Mouse (Mus musculus) brown adipose tissue, adult 24 weeks (tissue): ENCODE data around the gene Magi2. TPM values are rescaled to one million over a fixed set of nuclear protein-coding genes. Genes with fewer than 3 reads are reported as not detected.
A peak's percentile ranks its signal among the peaks of the same experiment; 100 is the strongest.

Experiments used
- H3K27ac ChIP-seq: fragments of 200-500 bp; replicated peaks from 2 replicates; pipeline ENCODE4 v1.5.1; 2012; ENCODE audit warnings: low read depth, mild to moderate bottlenecking, low read length
- H3K4me1 ChIP-seq: fragments of 200-500 bp; 2 replicates; pipeline ENCODE4 v1.6.1; 2012; ENCODE audit warnings: low read length, mixed read lengths; ENCODE audit not compliant: control insufficient read depth, insufficient read depth, insufficient read length
- H3K4me3 ChIP-seq: fragments of 200-500 bp; 2 replicates; pipeline ENCODE4 v1.5.1; 2012; ENCODE audit warnings: low read depth, mild to moderate bottlenecking, low read length, moderate library complexity; ENCODE audit not compliant: insufficient read depth
- polyA plus RNA-seq: library from polyadenylated mRNA; stranded (reverse); fragments of >200 nt; gene quantifications from 2 replicates; pipeline ENCODE4 v1.2.4, GENCODE M21; 2012; ENCODE audit not compliant: missing spikeins, insufficient read depth, insufficient read length

The Magi2 gene
- 1.0 and 1.2 TPM in 2 replicates for polyA plus RNA-seq

GRCm38 (mm10) chr5:19226866-19227243 lies at the start of gene Magi2:
Gene Magi2, plus strand, starts transcription at chr5:19227036.
- Histone ChIP-seq H3K4me3 (peak within 1 kb of the TSS; percentile 64), H3K27ac (peak within 1 kb of the TSS; percentile 48; the same call in 1 of the 2 replicates), H3K4me1 (no peaks in the 10 kb centered on the region; the same call in 1 of the 2 replicates)

GRCm38 (mm10) chr5:19178594-19178993 lies 48.2 kb upstream of the Magi2 start:
- no peaks in the 10 kb centered on the region for H3K4me1 ChIP-seq
- no peak overlapping the region for H3K27ac ChIP-seq
- no peak overlapping the region for H3K4me3 ChIP-seq

- H3K4me3 ChIP-seq: no peak overlapping the region
- H3K4me1 ChIP-seq: no peaks in the 10 kb centered on the region
- H3K27ac ChIP-seq: no peak overlapping the region
Observed at GRCm38 (mm10) chr5:19186175-19186574, 40.7 kb upstream of the Magi2 start.

- Histone ChIP-seq H3K27ac (no peak overlapping the region), H3K4me3 (no peak overlapping the region), H3K4me1 (no peaks in the 10 kb centered on the region)
Observed at GRCm38 (mm10) chr5:19211665-19212064, 15.2 kb upstream of the Magi2 start.

- no peaks in the 10 kb centered on the region; the same call in 1 of the 2 replicates for H3K4me1 ChIP-seq
- H3K27ac ChIP-seq: no peak overlapping the region
Observed at GRCm38 (mm10) chr5:19226144-19226865, 531 bp upstream of the Magi2 start.

GRCm38 (mm10) chr5:19227281-19227680 lies 445 bp downstream of the Magi2 start:
- Histone ChIP-seq H3K27ac (0 out of 2 replicates have a peak overlapping the region, but pooled peaks have one; percentile 48), H3K4me1 (no peaks in the 10 kb centered on the region; the same call in 1 of the 2 replicates), H3K4me3 (peak overlapping the region; percentile 64)

More at GRCm38 (mm10) chr5:19226144-19226865, 531 bp upstream of the Magi2 start:
- H3K4me3 ChIP-seq: peak overlapping the region; percentile 64

GRCm38 (mm10) chr5:19227791-19228331 lies 1.0 kb downstream of the Magi2 start:
- Histone ChIP-seq H3K27ac (no peak overlapping the region), H3K4me1 (no peaks in the 10 kb centered on the region; the same call in 1 of the 2 replicates), H3K4me3 (peak overlapping the region; percentile 64)

- no peak overlapping the region for H3K27ac ChIP-seq
- H3K4me1 ChIP-seq: no peaks in the 10 kb centered on the region
- no peak overlapping the region for H3K4me3 ChIP-seq
Observed at GRCm38 (mm10) chr5:19241797-19242196, 15.0 kb downstream of the Magi2 start.

- no peak overlapping the region for H3K4me3 ChIP-seq
- no peaks in the 10 kb centered on the region for H3K4me1 ChIP-seq
- H3K27ac ChIP-seq: no peak overlapping the region
Observed at GRCm38 (mm10) chr5:19246426-19246825, 19.6 kb downstream of the Magi2 start.

- Histone ChIP-seq H3K4me1 (no peaks in the 10 kb centered on the region), H3K27ac (no peak overlapping the region), H3K4me3 (no peak overlapping the region)
Observed at GRCm38 (mm10) chr5:19247266-19247665, 20.4 kb downstream of the Magi2 start.

- Histone ChIP-seq H3K27ac (no peak overlapping the region), H3K4me1 (no peaks in the 10 kb centered on the region), H3K4me3 (no peak overlapping the region)
Observed at GRCm38 (mm10) chr5:19262816-19263215, 36.0 kb downstream of the Magi2 start.

- Histone ChIP-seq H3K4me3 (no peak overlapping the region), H3K4me1 (no peaks in the 10 kb centered on the region), H3K27ac (no peak overlapping the region)
Observed at GRCm38 (mm10) chr5:19264627-19265026, 37.8 kb downstream of the Magi2 start.

GRCm38 (mm10) chr5:19292581-19292980 lies 65.7 kb downstream of the Magi2 start:
- Histone ChIP-seq H3K27ac (no peak overlapping the region), H3K4me3 (no peak overlapping the region), H3K4me1 (no peaks in the 10 kb centered on the region)

GRCm38 (mm10) chr5:19306656-19307055 lies 79.8 kb downstream of the Magi2 start:
- H3K27ac ChIP-seq: no peak overlapping the region
- no peaks in the 10 kb centered on the region for H3K4me1 ChIP-seq
- no peak overlapping the region for H3K4me3 ChIP-seq

GRCm38 (mm10) chr5:19309870-19310269 lies 83.0 kb downstream of the Magi2 start:
- Histone ChIP-seq H3K4me1 (no peaks in the 10 kb centered on the region), H3K4me3 (no peak overlapping the region), H3K27ac (no peak overlapping the region)

GRCm38 (mm10) chr5:19322532-19322931 lies 95.7 kb downstream of the Magi2 start:
- H3K4me1 ChIP-seq: no peaks in the 10 kb centered on the region
- no peak overlapping the region for H3K4me3 ChIP-seq
- no peak overlapping the region for H3K27ac ChIP-seq
